Mouse (Mus musculus): ENCODE results near the gene Nsmce4a. TPM values are rescaled to one million over a fixed set of nuclear protein-coding genes. Genes with fewer than 3 reads are reported as not detected.

Gene Nsmce4a
- polyA plus RNA-seq, 1 experiment from 2014 or later = 101 TPM

DNA sequence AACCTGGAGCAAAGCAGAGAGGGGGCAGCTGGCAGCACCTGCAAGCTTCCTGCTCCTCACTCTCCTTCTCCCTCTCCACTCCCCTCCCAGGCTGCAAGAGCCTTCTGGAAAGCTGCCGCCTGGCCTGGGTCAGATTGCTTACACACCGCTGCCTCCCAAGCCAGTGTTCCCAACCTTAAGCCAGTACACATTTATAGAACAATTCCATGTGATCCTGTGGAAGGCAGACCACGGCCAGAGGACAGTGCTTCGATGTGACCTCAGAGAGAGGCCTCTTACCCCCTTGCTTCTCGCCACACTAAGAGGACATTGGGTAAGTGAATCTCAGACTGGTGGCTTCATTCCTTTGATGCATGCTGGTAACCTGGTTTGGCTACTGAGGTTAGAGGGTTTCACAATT is 20.1 kb downstream of the Nsmce4a start:
- ATAC-seq = no peak
- no peak overlapping the region for H3K9ac ChIP-seq (ENCODE audit: low read depth, low read length)
- H3K27ac ChIP-seq (ENCODE audit: low read depth, low read length) = no peak overlapping the region
- no peak overlapping the region for H3K4me3 ChIP-seq (ENCODE audit: low read depth, low read length)
- no peak overlapping the region for H3K4me2 ChIP-seq (replicated peaks; ENCODE audit: low read depth)
- H3K27me3 ChIP-seq (replicated peaks; ENCODE audit: control insufficient read depth, insufficient read depth, low read length) = no peaks in the 10 kb centered on the region
- H3K9me3 ChIP-seq (ENCODE audit: control insufficient read depth) = no peaks in the 10 kb centered on the region
- 55% methylated on average over 5 of the region's 5 CpGs for WGBS
- no peaks in the 10 kb centered on the region for H3K4me1 ChIP-seq (replicated peaks; ENCODE audit: control insufficient read depth, insufficient read depth, low read length)
- H3K36me3 ChIP-seq (ENCODE audit: control insufficient read depth, insufficient read depth) = no peaks in the 10 kb centered on the region
- no peak for TF ChIP-seq CTCF (IDR thresholded peaks at IDR 0.05; ENCODE audit: low read depth)

- TF ChIP-seq CTCF (IDR thresholded peaks at IDR 0.05; ENCODE audit: low read depth) = no peak
- peaks cover 4% of the 10 kb centered on the region for H3K4me1 ChIP-seq (replicated peaks; ENCODE audit: control insufficient read depth, insufficient read depth, low read length)
- peak overlapping the region; percentile 94; the same call in 1 of the 2 replicates for H3K9ac ChIP-seq (ENCODE audit: low read depth, low read length)
- WGBS = 79% methylated on average over 12 of the region's 12 CpGs
- no peak for ATAC-seq
- H3K9me3 ChIP-seq (ENCODE audit: control insufficient read depth) = no peaks in the 10 kb centered on the region
- H3K27me3 ChIP-seq (replicated peaks; ENCODE audit: control insufficient read depth, insufficient read depth, low read length) = no peaks in the 10 kb centered on the region
- peak overlapping the region; percentile 75 for H3K4me2 ChIP-seq (replicated peaks; ENCODE audit: low read depth)
- H3K36me3 ChIP-seq (ENCODE audit: control insufficient read depth, insufficient read depth) = peaks cover 11% of the 10 kb centered on the region; the same call in 1 of the 2 replicates
- peak overlapping the region; percentile 100; the same call in 1 of the 2 replicates for H3K27ac ChIP-seq (ENCODE audit: low read depth, low read length)
- peak overlapping the region; percentile 98; the same call in 1 of the 2 replicates for H3K4me3 ChIP-seq (ENCODE audit: low read depth, low read length)
Measured at GRCm38 (mm10) chr7:130547635-130548175, 25.2 kb downstream of the Nsmce4a start.

GRCm38 (mm10) chr7:130546791-130547484 is 26.0 kb downstream of the Nsmce4a start:
- Histone ChIP-seq H3K27ac (ENCODE audit: low read depth, low read length) (peak overlapping the region; percentile 100), H3K4me2 (replicated peaks; ENCODE audit: low read depth) (peak overlapping the region; percentile 75), H3K27me3 (replicated peaks; ENCODE audit: control insufficient read depth, insufficient read depth, low read length) (no peaks in the 10 kb centered on the region), H3K9me3 (ENCODE audit: control insufficient read depth) (no peaks in the 10 kb centered on the region), H3K4me3 (ENCODE audit: low read depth, low read length) (peak overlapping the region; percentile 98), H3K9ac (ENCODE audit: low read depth, low read length) (peak overlapping the region; percentile 94), H3K4me1 (replicated peaks; ENCODE audit: control insufficient read depth, insufficient read depth, low read length) (peaks cover 4% of the 10 kb centered on the region), H3K36me3 (ENCODE audit: control insufficient read depth, insufficient read depth) (peaks cover 16% of the 10 kb centered on the region)
- ATAC-seq = peak; percentile 95
- TF ChIP-seq CTCF (IDR thresholded peaks at IDR 0.05; ENCODE audit: low read depth) = peak; percentile 91
- under 1% methylated on average over 80 of the region's 84 CpGs for WGBS

DNA sequence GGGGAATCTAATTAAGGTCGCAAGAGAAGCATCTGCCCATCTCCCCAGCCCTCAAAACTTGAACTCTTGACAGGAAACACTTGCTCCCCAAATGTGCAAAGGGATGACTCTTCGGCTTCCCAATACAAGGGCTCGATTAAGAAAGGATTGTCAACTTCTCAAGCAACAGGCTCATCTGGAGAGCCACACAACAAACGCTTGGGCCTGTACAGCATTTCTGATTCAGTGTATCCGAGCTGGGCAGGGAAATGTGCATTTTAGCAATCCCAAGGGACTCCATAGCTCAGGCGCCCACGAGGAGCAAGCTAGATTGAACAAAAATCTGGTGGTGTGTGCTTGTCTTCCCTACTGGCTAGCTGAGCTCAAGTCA is 26.5 kb downstream of the Nsmce4a start:
- Histone ChIP-seq H3K4me2 (replicated peaks; ENCODE audit: low read depth) (peak overlapping the region; percentile 75), H3K27ac (ENCODE audit: low read depth, low read length) (peak overlapping the region; percentile 100), H3K36me3 (ENCODE audit: control insufficient read depth, insufficient read depth) (peaks cover 20% of the 10 kb centered on the region), H3K9me3 (ENCODE audit: control insufficient read depth) (no peaks in the 10 kb centered on the region), H3K4me1 (replicated peaks; ENCODE audit: control insufficient read depth, insufficient read depth, low read length) (peaks cover 4% of the 10 kb centered on the region), H3K9ac (ENCODE audit: low read depth, low read length) (peak overlapping the region; percentile 94), H3K27me3 (replicated peaks; ENCODE audit: control insufficient read depth, insufficient read depth, low read length) (no peaks in the 10 kb centered on the region), H3K4me3 (ENCODE audit: low read depth, low read length) (peak overlapping the region; percentile 98)
- no peak for TF ChIP-seq CTCF (IDR thresholded peaks at IDR 0.05; ENCODE audit: low read depth)
- 3% methylated on average over 7 of the region's 7 CpGs for WGBS
- ATAC-seq = no peak

GRCm38 (mm10) chr7:130545893-130546292 is 27.0 kb downstream of the Nsmce4a start:
- H3K9ac ChIP-seq (ENCODE audit: low read depth, low read length) = peak overlapping the region; percentile 94
- ATAC-seq = no peak
- H3K27ac ChIP-seq (ENCODE audit: low read depth, low read length) = peak overlapping the region; percentile 100; the same call in 1 of the 2 replicates
- H3K27me3 ChIP-seq (replicated peaks; ENCODE audit: control insufficient read depth, insufficient read depth, low read length) = no peaks in the 10 kb centered on the region
- peaks cover 24% of the 10 kb centered on the region for H3K36me3 ChIP-seq (ENCODE audit: control insufficient read depth, insufficient read depth)
- H3K4me2 ChIP-seq (replicated peaks; ENCODE audit: low read depth) = peak overlapping the region; percentile 75
- peaks cover 4% of the 10 kb centered on the region for H3K4me1 ChIP-seq (replicated peaks; ENCODE audit: control insufficient read depth, insufficient read depth, low read length)
- WGBS = 30% methylated on average over 3 of the region's 3 CpGs
- H3K4me3 ChIP-seq (ENCODE audit: low read depth, low read length) = peak overlapping the region; percentile 98
- H3K9me3 ChIP-seq (ENCODE audit: control insufficient read depth) = no peaks in the 10 kb centered on the region
- TF ChIP-seq CTCF (IDR thresholded peaks at IDR 0.05; ENCODE audit: low read depth) = no peak

GRCm38 (mm10) chr7:130545401-130545800 is 27.5 kb downstream of the Nsmce4a start:
- Histone ChIP-seq H3K36me3 (ENCODE audit: control insufficient read depth, insufficient read depth) (peaks cover 28% of the 10 kb centered on the region), H3K4me2 (replicated peaks; ENCODE audit: low read depth) (peak overlapping the region; percentile 75), H3K9me3 (ENCODE audit: control insufficient read depth) (no peaks in the 10 kb centered on the region), H3K27me3 (replicated peaks; ENCODE audit: control insufficient read depth, insufficient read depth, low read length) (no peaks in the 10 kb centered on the region), H3K4me1 (replicated peaks; ENCODE audit: control insufficient read depth, insufficient read depth, low read length) (peaks cover 4% of the 10 kb centered on the region), H3K9ac (ENCODE audit: low read depth, low read length) (no peak overlapping the region), H3K27ac (ENCODE audit: low read depth, low read length) (no peak overlapping the region), H3K4me3 (ENCODE audit: low read depth, low read length) (peak overlapping the region; percentile 98; the same call in 1 of the 2 replicates)
- ATAC-seq = no peak
- 87% methylated on average over 5 of the region's 5 CpGs for WGBS
- no peak for TF ChIP-seq CTCF (IDR thresholded peaks at IDR 0.05; ENCODE audit: low read depth)
